Mouse (Mus musculus): ENCODE data around the gene E2f7.

DNA sequence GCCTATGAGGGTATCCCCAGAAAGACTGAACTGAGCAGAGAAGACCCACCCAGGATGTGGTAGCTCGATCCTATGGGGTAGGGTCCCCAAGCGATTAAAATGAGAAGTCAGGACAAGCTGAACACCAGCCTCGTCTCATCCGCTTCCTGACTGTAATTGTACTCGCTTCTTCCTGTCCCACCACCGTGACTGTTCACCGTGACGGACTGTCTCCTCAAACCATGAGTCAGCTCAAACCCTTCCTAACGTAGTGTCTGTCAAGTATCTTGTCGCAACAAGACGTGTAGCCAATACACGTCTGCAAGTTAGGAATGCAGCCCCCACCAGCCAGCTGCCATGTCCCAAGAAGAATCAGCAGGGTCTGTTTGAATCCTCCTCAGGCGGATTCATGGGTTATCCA is 18.2 kb downstream of the E2f7 start:
- TF ChIP-seq USF1 (IDR thresholded peaks at IDR 0.05; ENCODE audit: low read depth) (no peak), CTCF (IDR thresholded peaks at IDR 0.05; ENCODE audit: control insufficient read depth, insufficient read depth, insufficient read length) (no peak), CEBPB (IDR thresholded peaks at IDR 0.05; ENCODE audit: low read depth) (no peak), MYOG (IDR thresholded peaks at IDR 0.05; ENCODE audit: control insufficient read depth, extremely low read depth, insufficient read length) (no peak)
